Mouse (Mus musculus): ENCODE data around the gene Fam107b. TPM values are rescaled to one million over a fixed set of nuclear protein-coding genes. Genes with fewer than 3 reads are reported as not detected.

The Fam107b gene
- total RNA-seq, 4 experiments from 2014 or later = 9.5 to 20.1 (median 14.6) TPM

GRCm38 (mm10) chr2:3740670-3741069 is 170.4 kb downstream of the Fam107b start:
- no peak for DNase-seq

GRCm38 (mm10) chr2:3742519-3742918 is 172.2 kb downstream of the Fam107b start:
- no peak for DNase-seq

- DNase-seq = no peak
Observed at GRCm38 (mm10) chr2:3745041-3745440, 174.8 kb downstream of the Fam107b start.

- no peak for DNase-seq
Observed at GRCm38 (mm10) chr2:3745910-3746606, 175.8 kb downstream of the Fam107b start.

- DNase-seq = no peak
Observed at GRCm38 (mm10) chr2:3748714-3749503, 178.6 kb downstream of the Fam107b start.

- DNase-seq = no peak
Observed at GRCm38 (mm10) chr2:3749504-3750024, 179.3 kb downstream of the Fam107b start.

GRCm38 (mm10) chr2:3750126-3750525 is 179.8 kb downstream of the Fam107b start:
- DNase-seq = no peak

- DNase-seq = no peak
Observed at GRCm38 (mm10) chr2:3752365-3752764, 182.1 kb downstream of the Fam107b start.

- no peak for DNase-seq
Observed at GRCm38 (mm10) chr2:3752893-3753292, 182.6 kb downstream of the Fam107b start.

GRCm38 (mm10) chr2:3753749-3754148 is 183.5 kb downstream of the Fam107b start:
- no peak for DNase-seq

GRCm38 (mm10) chr2:3755936-3756335 is 185.6 kb downstream of the Fam107b start:
- DNase-seq = no peak

GRCm38 (mm10) chr2:3758406-3758805 is 188.1 kb downstream of the Fam107b start:
- no peak for DNase-seq

GRCm38 (mm10) chr2:3760234-3760836 is 190.0 kb downstream of the Fam107b start:
- DNase-seq = no peak

- DNase-seq = no peak
Observed at GRCm38 (mm10) chr2:3764136-3764535, 193.8 kb downstream of the Fam107b start.

GRCm38 (mm10) chr2:3765957-3766783 is 195.9 kb downstream of the Fam107b start:
- no peak for DNase-seq

- peak; percentile 30 for DNase-seq
Observed at GRCm38 (mm10) chr2:3769260-3769659, 199.0 kb downstream of the Fam107b start.

GRCm38 (mm10) chr2:3769786-3770318 is 199.6 kb downstream of the Fam107b start:
- DNase-seq = no peak

GRCm38 (mm10) chr2:3770383-3770782 is 200.1 kb downstream of the Fam107b start:
- no peak for DNase-seq

GRCm38 (mm10) chr2:3771483-3771882 is 201.2 kb downstream of the Fam107b start:
- no peak for DNase-seq

GRCm38 (mm10) chr2:3773089-3773488 is 202.8 kb downstream of the Fam107b start:
- no peak for DNase-seq

- no peak for DNase-seq
Observed at GRCm38 (mm10) chr2:3775569-3775968, 205.3 kb downstream of the Fam107b start.

GRCm38 (mm10) chr2:3776045-3776444 is 205.8 kb downstream of the Fam107b start:
- DNase-seq = no peak

All from adrenal gland, adult 8-10 months (tissue).